Mouse (Mus musculus) adipocyte (in vitro differentiated cells): Measurements from ENCODE around the gene Iqcn.

Source experiments
- DNase-seq: peaks from one replicate; pipeline ENCODE4 v3.0.0-alpha.2; 2016; ENCODE audit warnings: low spot score

Iqcn gene

DNA sequence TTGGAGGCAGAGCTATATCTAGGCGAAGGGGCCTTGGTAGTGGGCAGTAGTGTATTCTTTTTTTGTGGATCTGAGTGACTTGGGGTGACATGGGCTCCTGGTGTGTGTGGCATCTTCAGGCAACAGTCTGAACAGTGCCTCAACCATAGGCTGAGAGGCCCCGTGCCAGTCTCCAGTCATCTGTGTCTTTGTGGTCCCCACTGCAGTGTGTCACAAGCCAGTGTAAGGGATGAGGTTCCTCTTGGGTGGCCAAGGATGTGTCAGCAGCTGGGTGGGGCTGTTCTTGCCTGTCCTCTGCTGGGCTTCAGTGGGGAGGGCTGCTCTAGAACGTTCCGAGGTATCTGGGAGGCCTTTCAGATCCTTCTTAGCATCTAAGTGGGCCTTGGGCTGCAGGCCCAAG lies 27.7 kb downstream of the Iqcn start:
- DNase-seq: no peak

- no peak for DNase-seq
Measured at GRCm38 (mm10) chr8:70737705-70738104, 34.4 kb downstream of the Iqcn start.

- no peak for DNase-seq
Measured at GRCm38 (mm10) chr8:70738211-70738610, 35.0 kb downstream of the Iqcn start.

DNA sequence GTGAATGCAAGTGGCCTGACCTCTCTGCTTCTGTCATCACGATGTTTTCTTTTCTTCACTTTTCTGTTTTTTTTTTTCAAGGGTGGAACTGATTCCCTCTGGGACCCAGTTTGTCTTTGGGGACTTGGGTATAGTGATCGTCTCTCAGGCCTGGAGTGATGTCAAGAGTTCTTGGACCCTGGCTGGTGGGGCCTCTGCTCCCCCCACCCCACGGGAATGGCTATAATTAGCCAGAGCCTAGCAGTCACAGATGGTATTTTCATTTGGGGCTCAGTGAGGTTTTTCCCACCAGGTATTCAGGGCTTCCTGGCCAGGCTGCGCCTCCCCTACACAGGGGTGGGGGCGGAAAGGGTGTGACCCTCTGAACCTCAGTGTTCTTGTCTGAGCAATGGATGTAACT lies 38.4 kb downstream of the Iqcn start:
- DNase-seq: no peak

GRCm38 (mm10) chr8:70742176-70742575 lies 38.9 kb downstream of the Iqcn start:
- DNase-seq: no peak

- no peak for DNase-seq
Measured at GRCm38 (mm10) chr8:70742981-70743655, 39.9 kb downstream of the Iqcn start.

- DNase-seq: no peak
Measured at GRCm38 (mm10) chr8:70743656-70744590, 40.7 kb downstream of the Iqcn start.

DNA sequence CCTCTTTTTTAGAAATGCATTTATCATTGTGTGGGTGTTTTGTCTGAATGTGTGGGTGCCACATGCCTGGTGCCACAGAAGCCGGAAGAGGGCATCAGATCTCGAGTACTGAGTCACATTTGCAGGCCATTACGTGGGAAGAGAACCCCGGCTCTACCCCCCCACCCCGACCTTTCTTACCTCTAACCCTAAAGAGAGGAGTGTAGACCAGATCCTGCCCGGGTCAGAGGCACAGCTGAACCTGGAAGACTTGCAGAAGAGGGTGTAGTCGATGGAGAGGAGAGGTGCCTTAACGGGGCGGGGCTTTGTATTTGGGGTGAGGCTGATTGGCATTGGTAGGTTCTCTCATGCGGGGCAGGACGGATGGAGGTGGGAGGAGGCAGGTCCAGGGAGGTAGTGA lies 41.5 kb downstream of the Iqcn start:
- DNase-seq: no peak

DNA sequence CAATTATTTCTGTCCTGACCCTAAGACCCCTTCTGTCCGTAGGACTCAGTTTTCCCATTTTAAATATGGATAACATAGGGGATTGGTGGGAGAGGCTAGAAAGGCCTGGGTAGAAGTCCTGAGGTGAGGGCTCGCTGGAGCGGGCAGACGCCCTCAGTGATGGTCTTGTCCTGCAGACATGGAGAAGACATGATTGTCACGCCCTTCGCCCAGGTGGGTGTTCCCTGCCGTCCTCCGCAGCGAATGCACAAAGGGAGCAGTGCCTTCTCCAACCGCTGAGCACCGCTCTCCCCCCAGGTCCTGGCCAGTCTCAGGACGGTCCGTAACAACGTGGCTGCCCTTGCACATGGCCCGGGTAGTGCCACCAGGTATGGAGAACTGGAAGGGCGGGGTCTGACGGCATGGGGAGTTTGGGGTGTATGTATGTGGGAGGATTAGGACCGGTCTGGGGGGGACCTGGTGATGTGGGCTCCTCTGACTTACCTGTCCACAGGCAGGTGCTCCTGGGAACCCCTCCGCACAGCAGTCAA lies 42.5 kb downstream of the Iqcn start:
- no peak for DNase-seq

GRCm38 (mm10) chr8:70746676-70747075 lies 43.4 kb downstream of the Iqcn start:
- DNase-seq: no peak

- DNase-seq: no peak
Measured at GRCm38 (mm10) chr8:70747211-70747890, 44.1 kb downstream of the Iqcn start.

- DNase-seq: no peak
Measured at GRCm38 (mm10) chr8:70748246-70749096, 45.2 kb downstream of the Iqcn start.

DNA sequence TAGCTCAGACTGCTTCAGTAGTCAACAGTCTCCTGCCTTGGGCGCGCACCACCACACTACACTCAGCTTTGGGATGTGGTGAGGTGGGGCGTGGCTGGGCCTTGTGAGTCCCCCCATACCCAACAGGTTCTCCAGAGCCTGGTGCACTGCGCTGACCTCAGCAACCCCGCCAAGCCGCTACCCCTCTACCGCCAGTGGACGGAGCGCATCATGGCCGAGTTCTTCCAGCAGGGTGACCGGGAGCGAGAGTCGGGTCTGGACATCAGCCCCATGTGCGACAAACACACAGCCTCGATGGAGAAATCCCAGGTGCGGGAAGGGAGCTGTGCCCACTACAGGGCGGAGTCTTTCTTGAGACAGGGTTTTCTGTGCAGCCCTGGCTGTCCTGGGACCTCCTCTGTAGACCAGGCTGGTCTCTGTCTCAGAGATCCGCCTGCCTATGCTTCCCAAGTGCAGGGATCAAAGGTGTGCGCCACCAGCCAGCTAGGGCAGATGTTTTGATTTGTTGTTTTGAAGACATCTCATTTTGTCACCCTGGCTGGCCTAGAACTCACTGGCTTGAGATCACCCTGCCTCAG lies 45.9 kb downstream of the Iqcn start:
- DNase-seq: no peak

GRCm38 (mm10) chr8:70750128-70750680 lies 46.9 kb downstream of the Iqcn start:
- no peak for DNase-seq

- DNase-seq: peak; percentile 90
Measured at GRCm38 (mm10) chr8:70752000-70752764, 48.9 kb downstream of the Iqcn start.

- DNase-seq: no peak
Measured at GRCm38 (mm10) chr8:70753151-70753550, 49.9 kb downstream of the Iqcn start.

- DNase-seq: peak; percentile 99
Measured at GRCm38 (mm10) chr8:70754043-70754870, 51.0 kb downstream of the Iqcn start, which contains the start of gene Rab3a. Gene Rab3a (plus strand): TSS chr8:70754679.

DNA sequence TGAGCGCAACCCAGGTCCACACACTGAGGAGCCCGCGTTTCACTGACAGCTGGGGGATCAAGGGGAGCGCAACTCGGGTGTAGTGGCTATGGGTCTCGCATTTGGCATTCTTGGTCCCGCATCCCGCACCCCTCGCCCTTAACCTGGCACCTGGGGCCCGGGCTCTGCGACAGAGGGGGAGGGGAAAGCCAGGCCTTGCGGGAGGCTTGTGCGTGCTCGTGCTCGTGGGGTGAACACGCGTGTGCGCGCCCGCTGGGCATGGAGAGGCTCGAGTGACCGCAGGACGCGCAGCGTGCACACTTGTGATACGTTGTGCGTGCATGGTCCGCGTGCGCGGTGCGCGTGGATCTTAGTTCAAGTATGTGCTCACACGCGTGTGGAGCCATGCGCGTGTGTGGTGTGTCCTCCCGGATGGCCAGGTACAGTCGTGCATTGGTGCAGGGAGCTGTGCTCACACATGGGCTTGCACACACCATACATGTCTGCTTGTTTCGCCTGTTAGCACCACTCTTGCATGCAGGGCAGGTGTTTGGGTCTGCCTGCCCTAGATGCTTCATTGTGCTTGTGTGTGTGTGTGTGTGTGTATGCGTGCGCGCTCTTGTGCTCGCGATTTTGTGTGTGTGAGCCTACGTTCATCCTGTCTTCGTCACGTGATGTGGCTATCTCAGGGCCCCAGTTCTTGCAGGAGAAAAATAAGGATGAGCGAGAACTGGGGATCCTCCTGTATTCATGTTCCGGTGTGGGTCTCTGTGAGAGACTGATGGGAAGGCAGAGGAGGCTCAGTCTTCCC lies 51.8 kb downstream of the Iqcn start:
- peak; percentile 55 for DNase-seq
